Mouse (Mus musculus) G1E (cell line): ENCODE measurements around the gene Nudt7.

Experiments used
- CTCF ChIP-seq: IDR thresholded peaks from 2 replicates; pipeline ENCODE4 v1.5.1; 2012; ENCODE audit warnings: low read depth, low read length, inconsistent platforms, mixed read lengths
- GATA1 ChIP-seq: IDR thresholded peaks from 2 replicates; pipeline ENCODE4 v1.6.1; 2012; ENCODE audit warnings: borderline replicate concordance, low read length, inconsistent platforms, mixed read lengths
- GATA2 ChIP-seq: IDR thresholded peaks from 2 replicates; pipeline ENCODE4 v1.6.1; 2012; ENCODE audit warnings: low read depth, low read length, inconsistent platforms, borderline replicate concordance

DNA sequence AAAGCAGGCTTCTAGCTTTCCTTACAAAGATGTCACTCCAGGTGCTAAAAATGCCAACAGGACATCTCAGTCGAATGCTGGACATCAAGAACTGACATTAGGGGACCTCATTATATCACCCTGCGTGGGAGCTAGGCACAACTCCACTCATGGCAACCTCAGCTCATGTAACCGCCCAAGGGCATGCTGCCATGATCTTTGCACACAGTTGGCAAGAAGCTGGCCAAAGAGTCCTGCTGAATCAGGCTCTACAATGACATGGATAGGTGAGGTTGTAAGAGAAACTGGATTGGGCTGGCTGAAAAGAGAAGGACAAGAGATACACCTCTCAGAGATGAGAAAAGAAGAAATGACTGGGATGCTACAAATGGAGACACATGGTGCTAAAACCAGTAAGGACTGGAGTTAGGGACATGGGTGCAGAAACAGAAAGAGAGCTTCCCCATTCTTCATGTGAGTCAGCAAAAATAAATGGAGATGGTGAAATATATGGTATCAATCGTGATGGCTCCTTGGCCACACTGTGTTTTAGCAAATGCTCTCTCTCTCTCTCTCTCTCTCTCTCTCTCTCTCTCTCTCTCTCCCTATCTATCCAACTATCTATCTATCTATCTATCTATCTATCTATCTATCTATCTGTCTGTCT lies 10.4 kb downstream of the Nudt7 start:
- TF ChIP-seq CTCF = no peak
- no peak for TF ChIP-seq GATA1
- no peak for TF ChIP-seq GATA2
